Mouse (Mus musculus) spleen, postnatal 14 days (tissue): Measurements from ENCODE around the gene Cadps.

Experiments
- DNase-seq, 2 experiments: peaks; one replicate each; pipeline ENCODE4 v3.0.0; 2021 to 2022; ENCODE audit warnings: low spot score in 2 of 2

Gene Cadps

GRCm38 (mm10) chr14:12341075-12341788 is 481.6 kb downstream of the Cadps start:
- DNase-seq, result no peak

- DNase-seq, result no peak
Measured at GRCm38 (mm10) chr14:12340238-12341074, 482.4 kb downstream of the Cadps start.

- DNase-seq, result no peak
Measured at GRCm38 (mm10) chr14:12338811-12339565, 483.9 kb downstream of the Cadps start.

GRCm38 (mm10) chr14:12337998-12338809 is 484.7 kb downstream of the Cadps start:
- no peak for DNase-seq

GRCm38 (mm10) chr14:12337421-12337997 is 485.4 kb downstream of the Cadps start:
- DNase-seq, result no peak

GRCm38 (mm10) chr14:12334925-12335324 is 488.0 kb downstream of the Cadps start:
- no peak for DNase-seq

- no peak for DNase-seq
Measured at GRCm38 (mm10) chr14:12333622-12334021, 489.3 kb downstream of the Cadps start.
